Mouse (Mus musculus): ENCODE measurements around the gene Adamts13.
A peak's percentile ranks its signal among the peaks of the same experiment; 100 is the strongest.

Adamts13 gene

GRCm38 (mm10) chr2:27037008-27037407, 63.8 kb downstream of the Adamts13 start:
- no peak for DNase-seq (ENCODE audit: low spot score)

GRCm38 (mm10) chr2:27038596-27038995, 65.4 kb downstream of the Adamts13 start:
- DNase-seq (ENCODE audit: low spot score) = peak; percentile 92

DNA sequence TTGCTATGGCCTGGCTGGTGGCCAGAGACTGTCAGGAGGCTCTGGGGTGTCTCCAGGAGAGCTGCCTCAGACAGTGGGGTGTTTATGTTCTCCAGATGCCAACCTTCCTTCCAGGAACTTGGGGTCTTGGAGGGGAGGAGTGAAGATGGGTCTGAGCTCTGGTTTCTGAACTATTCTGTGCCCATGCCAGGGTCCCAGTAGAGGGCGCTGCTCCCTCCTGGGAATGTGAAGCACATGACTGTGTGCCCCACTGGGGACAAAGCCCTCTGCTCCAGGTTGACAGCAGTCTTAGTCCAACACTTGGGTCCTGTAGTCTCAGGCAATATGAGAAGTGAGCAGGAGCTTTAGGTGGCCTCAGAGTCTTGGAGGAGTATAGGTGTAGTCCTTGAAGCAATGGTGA, 66.1 kb downstream of the Adamts13 start:
- DNase-seq (ENCODE audit: low spot score) = peak; percentile 52

GRCm38 (mm10) chr2:27042131-27042844, 69.1 kb downstream of the Adamts13 start:
- no peak for DNase-seq (ENCODE audit: low spot score)

DNA sequence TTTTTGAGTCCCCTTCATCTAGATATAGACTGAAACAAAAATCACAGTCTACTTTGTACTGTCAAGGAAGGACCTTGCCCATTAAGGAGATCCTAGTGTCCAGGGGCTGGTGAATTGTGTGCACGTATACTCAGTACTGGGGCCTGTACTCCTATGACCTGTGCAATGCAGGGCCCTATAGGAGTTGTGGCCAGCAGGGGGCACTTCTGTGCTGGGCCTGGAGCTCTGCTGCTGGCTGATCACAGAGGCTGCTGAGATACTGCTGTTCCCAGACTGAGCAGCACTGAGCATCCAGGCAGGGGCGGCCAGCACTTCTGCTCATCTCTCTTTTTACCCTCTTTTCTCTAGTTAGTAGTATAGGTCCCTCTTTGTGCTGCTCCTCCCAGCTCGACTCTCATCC, 70.2 kb downstream of the Adamts13 start:
- DNase-seq (ENCODE audit: low spot score) = peak; percentile 93

GRCm38 (mm10) chr2:27044166-27044565, 71.0 kb downstream of the Adamts13 start:
- DNase-seq (ENCODE audit: low spot score) = no peak

- no peak for DNase-seq (ENCODE audit: low spot score)
These were observed 71.4 kb downstream of the Adamts13 start for GRCm38 (mm10) chr2:27044641-27045040.

DNA sequence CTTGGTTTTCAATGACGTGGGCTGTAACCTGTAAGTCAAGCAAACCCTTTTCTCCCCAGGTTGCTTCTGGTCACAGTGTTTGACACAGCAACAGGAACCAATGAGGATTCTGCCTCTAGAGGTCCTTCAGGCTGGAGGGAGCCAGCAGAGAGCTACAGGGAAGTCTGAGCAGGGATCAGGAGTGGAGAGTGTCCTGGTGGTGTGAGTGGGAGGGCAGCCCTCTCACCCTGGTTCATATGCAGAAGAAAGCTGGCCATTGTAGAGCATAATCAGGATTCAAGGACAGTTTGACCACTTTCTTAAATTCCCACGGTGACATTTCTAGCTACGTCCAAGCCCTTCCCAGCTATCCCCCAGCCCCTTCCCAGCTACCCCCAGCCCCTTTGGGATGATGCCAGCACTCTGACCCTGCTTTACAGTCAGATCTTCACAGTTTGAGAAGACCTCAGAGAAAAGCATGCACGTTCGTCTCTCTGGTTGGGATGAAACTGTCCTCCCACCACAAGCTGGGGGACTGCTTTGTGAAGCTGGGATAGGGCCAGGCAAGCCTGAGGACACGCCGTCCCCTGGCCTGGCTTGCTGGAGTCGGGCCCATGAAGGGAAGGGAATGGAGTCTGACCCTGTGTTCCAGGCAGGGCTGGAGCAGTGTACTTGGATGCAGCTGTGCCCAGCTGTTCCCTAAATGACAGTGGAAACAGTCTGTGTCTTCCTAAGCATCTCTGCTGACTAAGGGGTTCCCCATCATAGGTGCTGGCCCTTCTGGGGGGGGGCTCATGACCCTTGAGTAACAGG, 73.0 kb downstream of the Adamts13 start:
- no peak for DNase-seq (ENCODE audit: low spot score)

DNA sequence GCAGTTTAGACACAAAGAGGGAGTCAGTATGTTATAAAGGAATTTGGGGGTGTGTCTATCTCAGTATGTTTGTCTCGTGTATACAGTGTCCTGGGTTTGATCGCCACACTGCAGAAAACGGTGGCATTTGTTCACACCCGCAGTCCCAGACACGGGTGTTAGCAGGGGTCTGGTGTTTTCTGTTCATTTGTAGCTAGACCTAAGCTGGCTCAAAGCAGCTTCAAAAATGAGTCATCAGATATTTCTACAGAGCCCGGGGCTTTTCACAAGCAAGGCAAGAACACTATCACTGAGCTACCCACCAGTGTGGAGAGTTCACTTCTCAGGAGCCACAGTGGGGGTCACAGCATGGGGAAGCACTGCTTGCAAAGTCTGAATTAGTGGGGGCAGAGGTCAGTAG, 76.2 kb downstream of the Adamts13 start:
- DNase-seq (ENCODE audit: low spot score) = no peak

DNA sequence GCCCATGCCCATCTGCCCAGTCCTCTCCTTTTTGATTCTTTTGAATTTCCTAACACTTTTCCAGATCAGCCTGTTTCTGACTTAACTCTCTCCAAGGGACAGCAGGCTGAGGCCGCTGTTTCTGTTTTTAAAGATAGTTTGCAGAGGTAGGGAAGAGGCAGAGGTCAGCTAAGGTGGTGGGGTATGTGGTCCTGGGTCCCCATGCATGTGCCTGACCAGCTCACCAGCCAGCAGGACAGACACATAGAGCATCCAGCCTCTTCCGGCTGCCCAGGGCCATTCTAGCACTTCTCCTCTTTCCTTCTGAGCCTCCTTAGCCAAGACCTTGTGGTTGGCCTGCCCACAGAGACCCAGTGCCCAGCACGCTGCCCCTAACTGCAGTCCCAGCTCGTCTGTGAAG, 85.0 kb downstream of the Adamts13 start:
- no peak for DNase-seq (ENCODE audit: low spot score)

GRCm38 (mm10) chr2:27058751-27059150, 85.5 kb downstream of the Adamts13 start:
- DNase-seq (ENCODE audit: low spot score) = no peak

DNA sequence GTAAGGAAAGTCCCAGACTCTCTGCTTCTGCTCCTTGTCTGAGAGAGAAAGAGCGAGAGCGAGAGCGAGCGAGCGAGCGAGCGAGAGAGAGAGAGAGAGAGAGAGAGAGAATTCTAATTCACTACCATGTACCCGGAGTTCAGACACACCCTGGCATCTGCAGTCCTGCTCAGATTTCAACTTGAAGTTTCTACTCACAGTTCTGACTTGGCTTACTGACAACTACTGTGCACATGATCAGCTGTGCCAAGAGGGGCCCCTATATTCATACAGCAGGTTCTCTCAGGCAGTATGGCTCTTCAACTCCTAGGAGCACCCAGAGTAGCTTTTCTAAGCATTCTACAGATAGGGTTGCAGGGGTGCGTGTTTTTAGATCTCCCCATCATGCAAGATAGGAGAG, 86.0 kb downstream of the Adamts13 start:
- no peak for DNase-seq (ENCODE audit: low spot score)
